Mouse (Mus musculus) hindbrain, postnatal 0 days (tissue): ENCODE measurements at regions not wholly inside any gene's neighbourhood (a gene's known extent, or its start where the extent isn't known, plus 50 kb on each side); places are given as distances from the start of the nearest gene placed in this dataset.

Source experiments
- ATAC-seq: fragments of 200-750 bp; cut with Nextera tagmentation; 2 replicates; pipeline ENCODE4 v1.8.0; 2017; ENCODE audit warnings: mild to moderate bottlenecking, moderate TSS enrichment, moderate library complexity
- DNase-seq: peaks from one replicate; pipeline ENCODE4 v3.0.0-alpha.2; 2015; ENCODE audit warnings: low spot score
- H3K27ac ChIP-seq: fragments of 300-500 bp; sonication (generic); 2 replicates; pipeline ENCODE4 v1.5.1; 2014; ENCODE audit warnings: mild to moderate bottlenecking
- H3K27me3 ChIP-seq: fragments of 300-500 bp; sonication (generic); 2 replicates; pipeline ENCODE4 v1.6.1; 2014; ENCODE audit warnings: low read length, mixed read lengths; ENCODE audit not compliant: insufficient read depth
- H3K36me3 ChIP-seq: fragments of 300-500 bp; sonication (generic); 2 replicates; pipeline ENCODE4 v1.6.1; 2014; ENCODE audit warnings: low read length, mixed read lengths; ENCODE audit not compliant: insufficient read depth
- H3K4me1 ChIP-seq: fragments of 300-500 bp; sonication (generic); 2 replicates; pipeline ENCODE4 v1.6.1; 2014; ENCODE audit warnings: antibody characterized with exemption, low read length, mixed read lengths; ENCODE audit not compliant: insufficient read depth
- H3K4me2 ChIP-seq: fragments of 300-500 bp; sonication (generic); 2 replicates; pipeline ENCODE4 v1.6.1; 2014; ENCODE audit warnings: low read depth, mild to moderate bottlenecking, low read length, moderate library complexity, mixed read lengths
- H3K4me3 ChIP-seq: fragments of 300-500 bp; sonication (generic); 2 replicates; pipeline ENCODE4 v1.5.1; 2014; ENCODE audit warnings: low read length
- H3K9ac ChIP-seq: fragments of 300-500 bp; sonication (generic); replicated peaks from 2 replicates; pipeline ENCODE4 v1.6.1; 2014; ENCODE audit warnings: mild to moderate bottlenecking, low read length, moderate library complexity, mixed read lengths
- H3K9me3 ChIP-seq: fragments of 300-500 bp; sonication (generic); 2 replicates; pipeline ENCODE4 v1.6.1; 2016; ENCODE audit warnings: low read length, mixed read lengths
- CTCF ChIP-seq: IDR thresholded peaks from 2 replicates; pipeline ENCODE4 v1.5.1; 2016; ENCODE audit warnings: antibody characterized with exemption, control low read depth, low read depth
- WGBS: fragments of 180-500 bp; shearing (Covaris S2); extraction: QIAGEN DNeasy Blood & Tissue Kit; methylation state at CpG from one replicate; pipeline ENCODE4 v1.1.7; 2014; 5-methylcytosine and 5-hydroxymethylcytosine counted together

DNA sequence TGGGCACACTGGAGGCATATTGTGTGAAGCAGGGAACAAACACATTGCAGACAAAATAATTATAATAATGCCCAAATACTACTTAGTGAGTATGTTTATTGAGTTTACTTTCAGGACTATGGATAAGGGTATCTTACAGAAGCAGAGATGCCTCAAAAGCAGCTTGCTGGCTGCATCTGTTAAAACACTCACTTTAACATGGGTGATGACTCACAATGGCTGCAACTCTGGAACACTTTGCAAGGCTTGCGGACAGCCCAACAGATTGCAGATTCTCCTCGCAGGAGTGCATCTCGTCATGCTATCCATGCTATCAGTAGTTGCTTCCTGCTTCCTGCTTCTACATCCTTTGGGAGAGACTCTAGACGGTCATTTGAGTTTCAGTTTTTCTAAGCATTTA, 373.2 kb upstream of the Arpp21 start:
- 86% methylated on average over 4 of the region's 4 CpGs for WGBS
- H3K27ac ChIP-seq: no peak overlapping the region
- ATAC-seq (no peak), DNase-seq (no peak)
- no peak overlapping the region for H3K4me3 ChIP-seq
- no peaks in the 10 kb centered on the region for H3K4me1 ChIP-seq
- no peaks in the 10 kb centered on the region for H3K27me3 ChIP-seq
- no peak for TF ChIP-seq CTCF
- H3K9ac ChIP-seq: no peak overlapping the region
- no peaks in the 10 kb centered on the region for H3K36me3 ChIP-seq
- H3K4me2 ChIP-seq: no peak overlapping the region
- no peaks in the 10 kb centered on the region for H3K9me3 ChIP-seq

DNA sequence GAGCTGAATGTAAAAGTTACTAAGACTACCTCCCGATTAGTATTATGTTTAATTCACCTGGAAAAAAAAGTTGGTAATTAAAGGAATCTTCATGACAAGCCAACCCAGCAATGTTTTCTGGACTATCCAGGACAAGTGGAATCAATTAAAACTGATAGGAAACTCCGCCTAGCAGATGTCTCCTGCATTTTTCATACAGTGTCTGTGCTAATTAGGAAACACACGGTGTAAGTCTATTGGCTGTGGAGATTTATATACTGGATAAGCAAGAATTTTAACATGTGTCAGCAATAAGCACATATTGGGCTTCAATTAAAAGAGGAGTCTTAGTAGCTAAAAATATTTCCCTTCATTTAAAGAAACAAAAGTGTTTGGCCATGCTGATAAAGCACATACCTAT, 371.5 kb upstream of the Arpp21 start:
- ATAC-seq (no peak), DNase-seq (no peak)
- H3K27ac ChIP-seq: no peak overlapping the region
- H3K4me3 ChIP-seq: no peak overlapping the region
- TF ChIP-seq CTCF: no peak
- H3K36me3 ChIP-seq: no peaks in the 10 kb centered on the region
- H3K9me3 ChIP-seq: no peaks in the 10 kb centered on the region
- no peaks in the 10 kb centered on the region for H3K4me1 ChIP-seq
- WGBS: 75% methylated on average over 3 of the region's 3 CpGs
- H3K4me2 ChIP-seq: no peak overlapping the region
- H3K27me3 ChIP-seq: no peaks in the 10 kb centered on the region
- no peak overlapping the region for H3K9ac ChIP-seq

DNA sequence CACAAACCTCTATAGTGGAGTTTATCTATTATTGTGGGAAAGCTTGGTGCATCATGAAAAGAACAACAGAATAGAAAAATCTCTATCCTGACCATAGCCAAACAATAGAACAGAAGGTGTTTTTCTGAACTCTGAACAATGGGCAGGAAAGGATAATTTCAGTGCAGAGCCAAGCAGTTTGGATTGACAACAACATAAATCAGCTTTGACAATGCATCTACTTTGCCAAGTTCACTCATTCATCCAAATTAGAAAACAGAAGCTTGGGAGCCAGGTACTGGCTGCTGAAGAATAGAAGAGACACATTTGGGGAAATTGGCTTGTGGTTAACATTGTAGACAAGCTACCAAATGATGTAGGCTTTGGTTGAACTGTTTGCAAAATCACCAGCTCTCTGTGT, 360.0 kb upstream of the Arpp21 start:
- Histone ChIP-seq H3K9me3 (no peaks in the 10 kb centered on the region; the same call in 1 of the 2 replicates), H3K4me1 (no peaks in the 10 kb centered on the region), H3K4me2 (no peak overlapping the region), H3K4me3 (no peak overlapping the region), H3K36me3 (no peaks in the 10 kb centered on the region), H3K27ac (no peak overlapping the region), H3K27me3 (no peaks in the 10 kb centered on the region), H3K9ac (no peak overlapping the region)
- DNase-seq (peak; percentile 15), ATAC-seq (no peak)
- no peak for TF ChIP-seq CTCF

- H3K4me1 ChIP-seq: no peaks in the 10 kb centered on the region
These were observed 354.5 kb upstream of the Arpp21 start for GRCm38 (mm10) chr9:112590241-112590640.

GRCm38 (mm10) chr9:112573316-112573715, 337.6 kb upstream of the Arpp21 start:
- WGBS: 38% methylated on average over 3 of the region's 3 CpGs
- Histone ChIP-seq H3K4me2 (no peak overlapping the region), H3K4me1 (no peaks in the 10 kb centered on the region), H3K9ac (no peak overlapping the region), H3K27ac (no peak overlapping the region), H3K9me3 (no peaks in the 10 kb centered on the region), H3K4me3 (no peak overlapping the region), H3K36me3 (no peaks in the 10 kb centered on the region), H3K27me3 (no peaks in the 10 kb centered on the region)
- DNase-seq: peak; percentile 48
- no peak for ATAC-seq
- TF ChIP-seq CTCF: no peak

More at GRCm38 (mm10) chr9:112590241-112590640, 354.5 kb upstream of the Arpp21 start:
- TF ChIP-seq CTCF: no peak
- Histone ChIP-seq H3K27ac (no peak overlapping the region), H3K4me2 (no peak overlapping the region), H3K27me3 (no peaks in the 10 kb centered on the region), H3K36me3 (no peaks in the 10 kb centered on the region), H3K4me3 (no peak overlapping the region), H3K9ac (no peak overlapping the region), H3K9me3 (no peaks in the 10 kb centered on the region)
- WGBS: 62% methylated on average over 3 of the region's 3 CpGs
- no peak for ATAC-seq
- no peak for DNase-seq

- no peaks in the 10 kb centered on the region for H3K4me1 ChIP-seq
- no peak overlapping the region for H3K27ac ChIP-seq
- no peak for DNase-seq
- no peaks in the 10 kb centered on the region for H3K9me3 ChIP-seq
- H3K36me3 ChIP-seq: no peaks in the 10 kb centered on the region
- no peak overlapping the region for H3K4me3 ChIP-seq
- H3K4me2 ChIP-seq: no peak overlapping the region
- ATAC-seq: no peak
- no peak overlapping the region for H3K9ac ChIP-seq
- TF ChIP-seq CTCF: no peak
- H3K27me3 ChIP-seq: no peaks in the 10 kb centered on the region
These were observed 325.6 kb upstream of the Arpp21 start for GRCm38 (mm10) chr9:112561348-112561747.

DNA sequence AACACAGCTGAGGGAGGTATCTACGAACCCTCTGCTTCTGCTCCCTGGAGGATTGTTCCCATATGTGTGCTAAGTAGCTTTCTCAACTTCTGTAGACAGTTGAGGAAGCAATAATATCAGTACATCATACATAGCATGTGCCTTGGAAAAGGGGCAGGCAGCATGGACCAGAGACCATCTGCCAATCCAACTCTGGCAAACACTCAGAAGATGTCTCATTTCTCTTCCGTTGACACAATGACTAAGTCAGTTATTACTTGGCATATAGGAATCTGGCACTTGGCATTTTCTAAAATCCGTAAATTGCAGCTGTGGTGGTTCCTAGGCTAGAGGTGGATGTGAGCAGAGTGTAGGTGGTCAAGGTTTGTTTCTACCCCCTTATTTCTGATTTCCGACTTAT, 324.5 kb upstream of the Arpp21 start:
- WGBS: 82% methylated on average over 4 of the region's 4 CpGs
- DNase-seq: no peak
- H3K27me3 ChIP-seq: no peaks in the 10 kb centered on the region
- H3K4me3 ChIP-seq: no peak overlapping the region
- H3K4me2 ChIP-seq: no peak overlapping the region
- no peak for TF ChIP-seq CTCF
- no peak overlapping the region for H3K27ac ChIP-seq
- no peaks in the 10 kb centered on the region for H3K9me3 ChIP-seq
- no peaks in the 10 kb centered on the region for H3K4me1 ChIP-seq
- no peak overlapping the region for H3K9ac ChIP-seq
- ATAC-seq: no peak
- no peaks in the 10 kb centered on the region for H3K36me3 ChIP-seq
